Mouse (Mus musculus): ENCODE measurements around the gene Ano8. TPM values are rescaled to one million over a fixed set of nuclear protein-coding genes. Genes with fewer than 3 reads are reported as not detected.

Ano8 gene
- polyA plus RNA-seq, 1 experiment from 2014 or later, result 23.7 TPM

GRCm38 (mm10) chr8:71466198-71466597 is 19.6 kb downstream of the Ano8 start:
- peaks cover 7% of the 10 kb centered on the region for H3K36me3 ChIP-seq
- no peak overlapping the region for H3K27ac ChIP-seq
- ATAC-seq (ENCODE audit: low FRiP score, low read depth), result no peak
- no peak overlapping the region for H3K4me3 ChIP-seq
- H3K9ac ChIP-seq, result no peak overlapping the region
- H3K9me3 ChIP-seq, result no peaks in the 10 kb centered on the region
- H3K27me3 ChIP-seq (replicated peaks), result no peaks in the 10 kb centered on the region
- no peak overlapping the region for H3K4me2 ChIP-seq (replicated peaks)
- 94% methylated on average over 5 of the region's 5 CpGs for WGBS
- H3K4me1 ChIP-seq, result peaks cover 48% of the 10 kb centered on the region

- WGBS, result 86% methylated on average over 8 of the region's 8 CpGs
- H3K9ac ChIP-seq, result peak overlapping the region; percentile 78; the same call in 1 of the 2 replicates
- peaks cover 46% of the 10 kb centered on the region for H3K4me1 ChIP-seq
Measured at GRCm38 (mm10) chr8:71465733-71466132, 20.0 kb downstream of the Ano8 start.

GRCm38 (mm10) chr8:71464513-71465500 is 21.0 kb downstream of the Ano8 start, which contains the start of gene Mrpl34:
Gene Mrpl34, plus strand, starts transcription at chr8:71464959.
- peak within 1 kb of the TSS; percentile 53 for H3K27ac ChIP-seq
- no peaks in the 10 kb centered on the region for H3K27me3 ChIP-seq (replicated peaks)
- peak; percentile 74 for ATAC-seq (ENCODE audit: low FRiP score, low read depth)
- WGBS, result under 1% methylated on average over 59 of the region's 59 CpGs
- H3K9me3 ChIP-seq, result no peaks in the 10 kb centered on the region
- peak within 1 kb of the TSS; percentile 92 for H3K4me2 ChIP-seq (replicated peaks)
- peak within 1 kb of the TSS; percentile 87 for H3K4me3 ChIP-seq
- peak within 1 kb of the TSS; percentile 85 for H3K9ac ChIP-seq
- peaks cover 15% of the 10 kb centered on the region for H3K36me3 ChIP-seq
- peaks cover 37% of the 10 kb centered on the region for H3K4me1 ChIP-seq

More at GRCm38 (mm10) chr8:71465733-71466132, 20.0 kb downstream of the Ano8 start:
- Histone ChIP-seq H3K27me3 (replicated peaks) (no peaks in the 10 kb centered on the region), H3K27ac (no peak overlapping the region), H3K36me3 (peaks cover 10% of the 10 kb centered on the region), H3K4me2 (replicated peaks) (peak overlapping the region; percentile 92), H3K4me3 (peak overlapping the region; percentile 57), H3K9me3 (no peaks in the 10 kb centered on the region)
- ATAC-seq (ENCODE audit: low FRiP score, low read depth), result no peak

GRCm38 (mm10) chr8:71463188-71464033 is 22.4 kb downstream of the Ano8 start, which contains the start of gene Abhd8:
Gene Abhd8, minus strand, starts transcription at chr8:71463655.
- H3K4me1 ChIP-seq, result peaks cover 35% of the 10 kb centered on the region
- no peaks in the 10 kb centered on the region for H3K9me3 ChIP-seq
- peak within 1 kb of the TSS; percentile 53 for H3K27ac ChIP-seq
- H3K27me3 ChIP-seq (replicated peaks), result no peaks in the 10 kb centered on the region
- H3K9ac ChIP-seq, result peak within 1 kb of the TSS; percentile 85
- WGBS, result under 1% methylated on average over 55 of the region's 55 CpGs
- peaks cover 27% of the 10 kb centered on the region for H3K36me3 ChIP-seq
- H3K4me2 ChIP-seq (replicated peaks), result peak within 1 kb of the TSS; percentile 92
- ATAC-seq (ENCODE audit: low FRiP score, low read depth), result peak; percentile 81
- H3K4me3 ChIP-seq, result peak within 1 kb of the TSS; percentile 87

- no peaks in the 10 kb centered on the region for H3K9me3 ChIP-seq
- H3K27ac ChIP-seq, result 0 out of 2 replicates have a peak overlapping the region, but pooled peaks have one; percentile 44
- peaks cover 35% of the 10 kb centered on the region for H3K4me1 ChIP-seq
- peak overlapping the region; percentile 87 for H3K4me3 ChIP-seq
- H3K9ac ChIP-seq, result peak overlapping the region; percentile 85
- WGBS, result 4% methylated on average over 16 of the region's 16 CpGs
- peaks cover 34% of the 10 kb centered on the region for H3K36me3 ChIP-seq
- peak overlapping the region; percentile 92 for H3K4me2 ChIP-seq (replicated peaks)
- no peaks in the 10 kb centered on the region for H3K27me3 ChIP-seq (replicated peaks)
- ATAC-seq (ENCODE audit: low FRiP score, low read depth), result peak; percentile 8; the same call in 1 of the 2 replicates
Measured at GRCm38 (mm10) chr8:71462786-71463185, 23.0 kb downstream of the Ano8 start.

GRCm38 (mm10) chr8:71462191-71462590 is 23.6 kb downstream of the Ano8 start:
- H3K36me3 ChIP-seq, result peaks cover 40% of the 10 kb centered on the region
- no peaks in the 10 kb centered on the region for H3K27me3 ChIP-seq (replicated peaks)
- ATAC-seq (ENCODE audit: low FRiP score, low read depth), result no peak
- H3K4me3 ChIP-seq, result peak overlapping the region; percentile 87; the same call in 1 of the 2 replicates
- peaks cover 35% of the 10 kb centered on the region for H3K4me1 ChIP-seq
- H3K4me2 ChIP-seq (replicated peaks), result peak overlapping the region; percentile 92
- peak overlapping the region; percentile 85; the same call in 1 of the 2 replicates for H3K9ac ChIP-seq
- H3K9me3 ChIP-seq, result no peaks in the 10 kb centered on the region
- WGBS, result 78% methylated on average over 4 of the region's 4 CpGs
- H3K27ac ChIP-seq, result no peak overlapping the region

- no peak overlapping the region for H3K4me3 ChIP-seq
- H3K27ac ChIP-seq, result no peak overlapping the region
- no peak overlapping the region for H3K9ac ChIP-seq
- 81% methylated on average over 47 of the region's 47 CpGs for WGBS
- H3K4me2 ChIP-seq (replicated peaks), result peak overlapping the region; percentile 92; the same call in 1 of the 2 replicates
- peaks cover 46% of the 10 kb centered on the region for H3K36me3 ChIP-seq
- peaks cover 35% of the 10 kb centered on the region for H3K4me1 ChIP-seq
- no peak for ATAC-seq (ENCODE audit: low FRiP score, low read depth)
- H3K27me3 ChIP-seq (replicated peaks), result no peaks in the 10 kb centered on the region
- no peaks in the 10 kb centered on the region for H3K9me3 ChIP-seq
Measured at GRCm38 (mm10) chr8:71461152-71461840, 24.5 kb downstream of the Ano8 start.

GRCm38 (mm10) chr8:71460716-71461115 is 25.0 kb downstream of the Ano8 start:
- H3K27me3 ChIP-seq (replicated peaks), result no peaks in the 10 kb centered on the region
- no peak for ATAC-seq (ENCODE audit: low FRiP score, low read depth)
- no peak overlapping the region for H3K9ac ChIP-seq
- WGBS, result 90% methylated on average over 6 of the region's 6 CpGs
- H3K4me3 ChIP-seq, result no peak overlapping the region
- no peak overlapping the region for H3K27ac ChIP-seq
- H3K36me3 ChIP-seq, result peaks cover 46% of the 10 kb centered on the region
- H3K4me2 ChIP-seq (replicated peaks), result no peak overlapping the region; the same call in 1 of the 2 replicates
- peaks cover 33% of the 10 kb centered on the region for H3K4me1 ChIP-seq
- no peaks in the 10 kb centered on the region for H3K9me3 ChIP-seq

- H3K9me3 ChIP-seq, result no peaks in the 10 kb centered on the region
- H3K4me3 ChIP-seq, result no peak overlapping the region
- H3K27ac ChIP-seq, result no peak overlapping the region
- no peaks in the 10 kb centered on the region for H3K27me3 ChIP-seq (replicated peaks)
- H3K4me1 ChIP-seq, result peaks cover 17% of the 10 kb centered on the region
- ATAC-seq (ENCODE audit: low FRiP score, low read depth), result no peak
- WGBS, result 83% methylated on average over 20 of the region's 20 CpGs
- no peak overlapping the region for H3K9ac ChIP-seq
- peaks cover 46% of the 10 kb centered on the region for H3K36me3 ChIP-seq
- H3K4me2 ChIP-seq (replicated peaks), result no peak overlapping the region
Measured at GRCm38 (mm10) chr8:71457659-71458270, 28.0 kb downstream of the Ano8 start.

- H3K36me3 ChIP-seq, result peaks cover 46% of the 10 kb centered on the region
- 40% methylated on average over 22 of the region's 22 CpGs for WGBS
- no peak overlapping the region for H3K4me2 ChIP-seq (replicated peaks)
- H3K27me3 ChIP-seq (replicated peaks), result no peaks in the 10 kb centered on the region
- H3K9me3 ChIP-seq, result no peaks in the 10 kb centered on the region
- ATAC-seq (ENCODE audit: low FRiP score, low read depth), result no peak
- H3K4me1 ChIP-seq, result peaks cover 9% of the 10 kb centered on the region
- H3K27ac ChIP-seq, result no peak overlapping the region
- no peak overlapping the region for H3K9ac ChIP-seq
- H3K4me3 ChIP-seq, result no peak overlapping the region
Measured at GRCm38 (mm10) chr8:71456906-71457305, 28.9 kb downstream of the Ano8 start.

- WGBS, result 77% methylated on average over 8 of the region's 8 CpGs
- H3K27ac ChIP-seq, result no peak overlapping the region
- no peak overlapping the region for H3K4me2 ChIP-seq (replicated peaks)
- H3K4me3 ChIP-seq, result no peak overlapping the region
- no peaks in the 10 kb centered on the region for H3K27me3 ChIP-seq (replicated peaks)
- H3K9me3 ChIP-seq, result no peaks in the 10 kb centered on the region
- peaks cover 31% of the 10 kb centered on the region for H3K36me3 ChIP-seq
- no peak for ATAC-seq (ENCODE audit: low FRiP score, low read depth)
- H3K9ac ChIP-seq, result no peak overlapping the region
- H3K4me1 ChIP-seq, result no peaks in the 10 kb centered on the region; the same call in 1 of the 2 replicates
Measured at GRCm38 (mm10) chr8:71454668-71455067, 31.1 kb downstream of the Ano8 start.

Measured in neural tube, embryonic 12.5 days (tissue).